Mouse (Mus musculus): ENCODE measurements at regions not wholly inside any gene's neighbourhood (a gene's known extent, or its start where the extent isn't known, plus 50 kb on each side); places are given as distances from the start of the nearest gene placed in this dataset.

DNA sequence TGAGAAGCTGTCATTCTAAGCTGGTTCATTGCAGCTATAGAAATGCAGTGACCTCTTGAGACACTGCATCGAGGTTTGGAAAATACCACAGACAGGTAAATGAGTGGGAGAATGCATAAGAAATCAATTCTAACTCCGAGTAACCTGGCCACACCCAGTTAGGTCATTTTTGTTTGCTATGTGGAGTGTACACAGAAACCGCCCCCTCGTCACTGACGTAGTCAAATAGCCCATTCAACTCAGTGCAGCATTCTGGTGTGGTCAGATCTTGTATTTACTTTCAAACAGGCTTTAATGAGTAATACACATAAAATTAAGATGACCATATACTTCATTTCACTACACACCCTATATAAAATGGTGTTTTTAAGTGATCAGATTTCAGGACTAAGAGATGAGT, 483.8 kb upstream of the Sox11 start:
- TF ChIP-seq POLR2A (IDR thresholded peaks at IDR 0.05; ENCODE audit: extremely low read depth, insufficient read depth, low read length) (no peak), CTCF (IDR thresholded peaks at IDR 0.05; ENCODE audit: extremely low read depth, insufficient read depth, low read length) (no peak)

Measured in cortical plate, adult 2 months (tissue).